Mouse (Mus musculus): ENCODE data around the gene Hsd17b11. TPM values are rescaled to one million over a fixed set of nuclear protein-coding genes. Genes with fewer than 3 reads are reported as not detected.

Gene Hsd17b11
- total and polyA plus RNA-seq, 3 experiments = 8.7 to 16.0 TPM; not detected in 1

- H3K4me1 ChIP-seq (ENCODE audit: control insufficient read depth in 1 of 2, insufficient read depth in 2 of 2, low read length in 2 of 2) = peaks cover 0 to 3% of the 10 kb centered on the region in 2 experiments; a peak in 1 of 4 replicates
- no peak overlapping the region for H3K27ac ChIP-seq (ENCODE audit: control insufficient read depth, low read depth, low read length)
- DNase-seq (ENCODE audit: low read depth, low spot score) = no peak
- no peak for TF ChIP-seq MYB (IDR thresholded peaks at IDR 0.05; ENCODE audit: low read depth, low read length)
- no peak for TF ChIP-seq MYC (IDR thresholded peaks at IDR 0.05; ENCODE audit: low read depth, low read length)
- TF ChIP-seq SIN3A (IDR thresholded peaks at IDR 0.05; ENCODE audit: low read length) = no peak
- no peak for TF ChIP-seq USF1 (IDR thresholded peaks at IDR 0.05; ENCODE audit: low read depth, low read length)
- TF ChIP-seq CTCF (IDR thresholded peaks at IDR 0.05 in 2 of 3, conservative IDR thresholded peaks at IDR 0.05 in 1 of 3; ENCODE audit: control insufficient read depth in 1 of 3, insufficient read depth in 1 of 3, low read depth in 2 of 3, low read length in 3 of 3, poor library complexity in 1 of 3, severe bottlenecking in 1 of 3) = no peak
- TF ChIP-seq ETS1 (IDR thresholded peaks at IDR 0.05; ENCODE audit: low read depth, low read length) = no peak
- TF ChIP-seq RCOR1 (IDR thresholded peaks at IDR 0.05; ENCODE audit: low read depth, low read length) = no peak
- no peak for TF ChIP-seq POLR2AphosphoS5 (IDR thresholded peaks at IDR 0.05; ENCODE audit: borderline replicate concordance, low read depth, low read length)
- no peak for TF ChIP-seq RAD21 (IDR thresholded peaks at IDR 0.05; ENCODE audit: low read depth, low read length)
- TF ChIP-seq CHD2 (IDR thresholded peaks at IDR 0.05; ENCODE audit: low read length) = no peak
- no peak for TF ChIP-seq ZMIZ1 (IDR thresholded peaks at IDR 0.05; ENCODE audit: low read depth, low read length)
- no peak for TF ChIP-seq POLR2A (IDR thresholded peaks at IDR 0.05; ENCODE audit: control insufficient read depth in 1 of 2, insufficient read depth in 1 of 2, low read depth in 1 of 2, low read length in 2 of 2, poor library complexity in 1 of 2)
- no peak overlapping the region for H3K9ac ChIP-seq (ENCODE audit: control insufficient read depth, low read depth, low read length, poor library complexity, severe bottlenecking)
- no peak overlapping the region for H3K4me3 ChIP-seq (ENCODE audit: control insufficient read depth in 1 of 2, insufficient read depth in 1 of 2, low read depth in 2 of 2, low read length in 2 of 2)
- peaks cover 0 to 2% of the 10 kb centered on the region in 2 experiments; a peak in 2 of 4 replicates for H3K36me3 ChIP-seq (ENCODE audit: control insufficient read depth in 1 of 2, insufficient read depth in 2 of 2, low read length in 2 of 2)
- no peaks in the 10 kb centered on the region for H3K27me3 ChIP-seq (ENCODE audit: control insufficient read depth in 1 of 2, insufficient read depth in 2 of 2, low read length in 2 of 2)
- no peaks in the 10 kb centered on the region for H3K9me3 ChIP-seq (replicated peaks; ENCODE audit: insufficient read depth, low read length)
- H3K79me2 ChIP-seq (ENCODE audit: control insufficient read depth, insufficient read depth, low read length, poor library complexity) = no peaks in the 10 kb centered on the region
Observed at GRCm38 (mm10) chr5:104003256-104003931, 18.3 kb downstream of the Hsd17b11 start.

DNA sequence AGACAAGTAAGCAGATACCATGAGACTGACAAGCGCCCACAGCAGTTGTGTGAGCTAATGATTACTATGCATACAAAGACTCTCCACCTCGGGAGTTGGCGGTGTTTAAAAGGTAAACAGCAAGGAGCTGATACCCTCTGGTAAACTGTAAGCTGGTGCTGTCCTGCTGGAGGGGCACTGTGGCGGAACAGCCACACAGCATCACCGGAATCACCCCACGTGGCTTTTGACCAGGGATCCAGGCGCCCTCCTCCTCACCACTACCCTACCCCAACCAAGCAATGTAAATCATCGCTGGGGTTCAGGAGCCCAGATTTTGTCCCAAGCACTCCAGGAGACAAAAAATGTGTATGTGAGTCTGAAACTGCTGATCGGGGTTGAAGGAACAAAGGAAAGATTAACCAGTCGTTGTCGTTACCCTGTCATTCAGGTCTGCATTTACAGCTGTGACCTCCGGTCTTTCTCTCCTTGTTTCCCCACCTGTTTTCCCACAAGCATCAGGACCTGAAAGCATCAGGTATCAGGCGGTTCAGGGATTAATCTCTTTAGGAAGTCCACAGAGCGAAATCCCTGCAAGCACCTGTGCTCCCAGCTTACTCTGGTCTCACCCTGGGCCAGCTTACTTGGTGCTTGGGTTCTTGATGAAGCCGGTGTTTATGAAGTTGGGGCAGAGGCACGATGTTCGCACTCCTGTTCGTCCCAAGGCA is 19.0 kb downstream of the Hsd17b11 start:
- Histone ChIP-seq H3K27ac (ENCODE audit: control insufficient read depth, low read depth, low read length) (no peak overlapping the region), H3K36me3 (ENCODE audit: control insufficient read depth in 1 of 2, insufficient read depth in 2 of 2, low read length in 2 of 2) (peaks cover 0 to 5% of the 10 kb centered on the region in 2 experiments; a peak in 2 of 4 replicates), H3K4me1 (ENCODE audit: control insufficient read depth in 1 of 2, insufficient read depth in 2 of 2, low read length in 2 of 2) (peaks cover 0 to 8% of the 10 kb centered on the region in 2 experiments; a peak in 2 of 4 replicates), H3K9ac (ENCODE audit: control insufficient read depth, low read depth, low read length, poor library complexity, severe bottlenecking) (no peak overlapping the region), H3K9me3 (replicated peaks; ENCODE audit: insufficient read depth, low read length) (no peaks in the 10 kb centered on the region), H3K79me2 (ENCODE audit: control insufficient read depth, insufficient read depth, low read length, poor library complexity) (no peaks in the 10 kb centered on the region), H3K27me3 (ENCODE audit: control insufficient read depth in 1 of 2, insufficient read depth in 2 of 2, low read length in 2 of 2) (no peaks in the 10 kb centered on the region), H3K4me3 (ENCODE audit: control insufficient read depth in 1 of 2, insufficient read depth in 1 of 2, low read depth in 2 of 2, low read length in 2 of 2) (no peak overlapping the region)
- no peak for DNase-seq (ENCODE audit: low read depth, low spot score)
- TF ChIP-seq ZKSCAN1 (IDR thresholded peaks at IDR 0.05; ENCODE audit: low read depth, low read length) (no peak), GATA1 (IDR thresholded peaks at IDR 0.05; ENCODE audit: low read depth, low read length) (no peak), ETS1 (IDR thresholded peaks at IDR 0.05; ENCODE audit: low read depth, low read length) (no peak), MAX (IDR thresholded peaks at IDR 0.05; ENCODE audit: low read length) (no peak), E2F4 (IDR thresholded peaks at IDR 0.05; ENCODE audit: borderline replicate concordance, low read depth, low read length) (no peak), MXI1 (IDR thresholded peaks at IDR 0.05; ENCODE audit: low read depth, low read length) (no peak), TBP (IDR thresholded peaks at IDR 0.05; ENCODE audit: low read depth, low read length) (no peak), NELFE (IDR thresholded peaks at IDR 0.05; ENCODE audit: low read depth, low read length) (no peak), TCF12 (IDR thresholded peaks at IDR 0.05; ENCODE audit: low read depth, low read length) (no peak), RAD21 (IDR thresholded peaks at IDR 0.05; ENCODE audit: low read depth, low read length) (no peak), KAT2A (conservative IDR thresholded peaks at IDR 0.05; ENCODE audit: low read depth, low read length) (no peak), TAL1 (IDR thresholded peaks at IDR 0.05; ENCODE audit: low read length) (no peak), USF1 (IDR thresholded peaks at IDR 0.05; ENCODE audit: low read depth, low read length) (no peak), MAZ (IDR thresholded peaks at IDR 0.05; ENCODE audit: low read depth, low read length) (no peak), CHD2 (IDR thresholded peaks at IDR 0.05; ENCODE audit: low read length) (no peak), POLR2AphosphoS2 (IDR thresholded peaks at IDR 0.05; ENCODE audit: low read length) (no peak), ZNF384 (IDR thresholded peaks at IDR 0.05; ENCODE audit: low read depth, low read length) (no peak), UBTF (IDR thresholded peaks at IDR 0.05; ENCODE audit: borderline replicate concordance, insufficient read depth, low read depth, low read length) (no peak)
